Comparison of ENCODE assay signal across 7 mouse cellular contexts in the genomic region with DNA sequence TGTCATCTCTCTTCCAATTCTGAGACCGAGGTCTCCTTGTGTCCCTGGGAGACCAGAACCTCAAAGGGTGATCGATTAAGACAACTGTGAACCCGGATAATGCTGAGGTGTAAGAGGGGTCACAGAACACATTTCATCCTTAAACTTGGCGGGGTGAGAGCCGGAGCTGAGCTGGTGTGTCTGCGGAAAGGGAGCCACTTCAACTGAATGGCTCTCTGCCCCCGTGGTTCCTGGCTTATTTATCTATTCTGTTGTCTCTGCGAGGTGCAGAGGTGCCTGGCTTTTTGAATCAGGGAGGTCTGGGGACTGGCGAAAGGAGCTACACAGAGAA. TPM values are rescaled to one million over a fixed set of nuclear protein-coding genes. Genes with fewer than 3 reads are reported as not detected.
A peak's percentile ranks its signal among the peaks of the same experiment; 100 is the strongest.
DNase-seq lines count a peak whose midpoint lies in the region; ATAC-seq lines count a peak whose summit lies in the region.

No protein-coding gene starts in this region.

- H3K27ac ChIP-seq in lung, embryonic 16.5 days (ENCODE audit: low read length), result peak overlapping the region; percentile 98
- H3K27ac ChIP-seq in embryonic facial prominence, embryonic 15.5 days (replicated peaks), result peak overlapping the region; percentile 90
- H3K27ac ChIP-seq in intestine, embryonic 14.5 days (ENCODE audit: low read depth), result peak overlapping the region; percentile 78; the same call in 1 of the 2 replicates
- peak overlapping the region; percentile 30; the same call in 1 of the 2 replicates for H3K27ac ChIP-seq in midbrain, embryonic 13.5 days

- peaks cover 21% of the 10 kb centered on the region for H3K4me1 ChIP-seq in lung, embryonic 16.5 days (replicated peaks; ENCODE audit: control insufficient read depth, insufficient read depth, low read length)
- peaks cover 9% of the 10 kb centered on the region for H3K4me1 ChIP-seq in embryonic facial prominence, embryonic 15.5 days
- H3K4me1 ChIP-seq in intestine, embryonic 14.5 days (replicated peaks; ENCODE audit: control insufficient read depth, insufficient read depth, low read length), result no peaks in the 10 kb centered on the region; the same call in 1 of the 2 replicates
- peaks cover 17% of the 10 kb centered on the region for H3K4me1 ChIP-seq in midbrain, embryonic 13.5 days (replicated peaks)

- H3K4me3 ChIP-seq in lung, embryonic 16.5 days (ENCODE audit: low read length), result peak overlapping the region; percentile 80
- peak overlapping the region; percentile 73 for H3K4me3 ChIP-seq in embryonic facial prominence, embryonic 15.5 days (replicated peaks)
- H3K4me3 ChIP-seq in intestine, embryonic 14.5 days (ENCODE audit: low read depth, low read length), result peak overlapping the region; percentile 63
- H3K4me3 ChIP-seq in midbrain, embryonic 13.5 days (replicated peaks), result peak overlapping the region; percentile 48

- no peaks in the 10 kb centered on the region for H3K27me3 ChIP-seq in lung, embryonic 16.5 days (ENCODE audit: control insufficient read depth, insufficient read depth, low read depth, low read length)
- no peaks in the 10 kb centered on the region for H3K27me3 ChIP-seq in embryonic facial prominence, embryonic 15.5 days
- H3K27me3 ChIP-seq in intestine, embryonic 14.5 days (replicated peaks; ENCODE audit: control insufficient read depth, insufficient read depth, low read length), result no peaks in the 10 kb centered on the region
- H3K27me3 ChIP-seq in midbrain, embryonic 13.5 days, result no peaks in the 10 kb centered on the region

- under 1% methylated on average over 9 of the region's 9 CpGs for WGBS in lung, embryonic 16.5 days
- WGBS in embryonic facial prominence, embryonic 15.5 days, result 1% methylated on average over 9 of the region's 9 CpGs
- 2% methylated on average over 9 of the region's 9 CpGs for WGBS in intestine, embryonic 14.5 days
- WGBS in midbrain, embryonic 13.5 days, result 2% methylated on average over 9 of the region's 9 CpGs

- H3K9ac ChIP-seq in lung, embryonic 16.5 days (ENCODE audit: low read length), result peak overlapping the region; percentile 87
- peak overlapping the region; percentile 64; the same call in 1 of the 2 replicates for H3K9ac ChIP-seq in embryonic facial prominence, embryonic 15.5 days
- peak overlapping the region; percentile 63 for H3K9ac ChIP-seq in intestine, embryonic 14.5 days (ENCODE audit: low read length)
- H3K9ac ChIP-seq in midbrain, embryonic 13.5 days (replicated peaks), result peak overlapping the region; percentile 65

- peak; percentile 10; the same call in 1 of the 2 replicates for ATAC-seq in lung, embryonic 16.5 days (ENCODE audit: low read depth)
- ATAC-seq in embryonic facial prominence, embryonic 15.5 days (ENCODE audit: insufficient number of reproducible peaks, low FRiP score, low TSS enrichment, low read depth), result no peak
- 0 out of 2 replicates have a peak, but pooled peaks have one; percentile 13 for ATAC-seq in intestine, embryonic 14.5 days (replicated peaks; ENCODE audit: low FRiP score, low TSS enrichment, low read depth)
- ATAC-seq in midbrain, embryonic 13.5 days, result peak; percentile 43

- H3K4me2 ChIP-seq in lung, embryonic 16.5 days (ENCODE audit: low read depth, low read length), result peak overlapping the region; percentile 93
- H3K4me2 ChIP-seq in embryonic facial prominence, embryonic 15.5 days (replicated peaks), result peak overlapping the region; percentile 96
- H3K4me2 ChIP-seq in intestine, embryonic 14.5 days (ENCODE audit: low read length), result peak overlapping the region; percentile 94
- peak overlapping the region; percentile 78 for H3K4me2 ChIP-seq in midbrain, embryonic 13.5 days (replicated peaks)

- no peak for DNase-seq in lung, postnatal 4 days
- no peak for DNase-seq in intestine, embryonic 14.5 days (ENCODE audit: low spot score)
- DNase-seq in natural killer cell, adult 2 months (ENCODE audit: low spot score in 2 of 2), result no peak
- no peak for DNase-seq in urinary bladder, postnatal 4 days (ENCODE audit: low spot score in 2 of 2)

- no peaks in the 10 kb centered on the region for H3K36me3 ChIP-seq in lung, embryonic 16.5 days (ENCODE audit: control insufficient read depth, insufficient read depth, low read length)
- no peaks in the 10 kb centered on the region for H3K36me3 ChIP-seq in embryonic facial prominence, embryonic 15.5 days
- H3K36me3 ChIP-seq in intestine, embryonic 14.5 days (ENCODE audit: control insufficient read depth, insufficient read depth, low read length), result no peaks in the 10 kb centered on the region
- no peaks in the 10 kb centered on the region for H3K36me3 ChIP-seq in midbrain, embryonic 13.5 days

- H3K9me3 ChIP-seq in lung, embryonic 16.5 days (ENCODE audit: control insufficient read depth, low read length), result no peaks in the 10 kb centered on the region
- H3K9me3 ChIP-seq in embryonic facial prominence, embryonic 15.5 days (replicated peaks), result no peaks in the 10 kb centered on the region
- 0 out of 2 replicates have a peak, but pooled peaks cover 3% of the 10 kb centered on the region for H3K9me3 ChIP-seq in intestine, embryonic 14.5 days (ENCODE audit: control insufficient read depth, low read length)
- no peaks in the 10 kb centered on the region for H3K9me3 ChIP-seq in midbrain, embryonic 13.5 days

RNA-seq across cellular contexts. Expression of a gene that starts 1.5 kb away (rescaled TPM):
- polyA plus RNA-seq in lung, embryonic 16.5 days (2015; fragmentation: Nextera tagmentation; extraction: Ambion mirVana), result 86.3 and 103 TPM in 2 replicates
- 41.0 and 45.0 TPM in 2 replicates for polyA plus RNA-seq in embryonic facial prominence, embryonic 15.5 days (2015; fragmentation: Nextera tagmentation; extraction: Ambion mirVana)
- polyA plus RNA-seq in intestine, embryonic 14.5 days (2014; fragmentation: Nextera tagmentation; extraction: Ambion mirVana), result 86.5 and 93.2 TPM in 2 replicates
- 9.9 TPM in 2 replicates for polyA plus RNA-seq in midbrain, embryonic 13.5 days (2015; fragmentation: Nextera tagmentation; extraction: Ambion mirVana)

RNA-seq across cellular contexts. Expression of a gene that starts 12.2 kb away (rescaled TPM):
- polyA plus RNA-seq in lung, embryonic 16.5 days (2015; fragmentation: Nextera tagmentation; extraction: Ambion mirVana), result 0.09 and 0.10 TPM in 2 replicates
- polyA plus RNA-seq in embryonic facial prominence, embryonic 15.5 days (2015; fragmentation: Nextera tagmentation; extraction: Ambion mirVana), result 0.11 and 0.21 TPM in 2 replicates
- not detected in 2 replicates for polyA plus RNA-seq in intestine, embryonic 14.5 days (2014; fragmentation: Nextera tagmentation; extraction: Ambion mirVana)
- 0.07 TPM in 1 of 2 replicates, not detected in the other for polyA plus RNA-seq in midbrain, embryonic 13.5 days (2015; fragmentation: Nextera tagmentation; extraction: Ambion mirVana)

Comparison
In these comparisons a context has a peak if more than half of its experiments do, and no peak if none do; other contexts are left out.
1. H3K27ac ChIP-seq: peak in every context shown above with its lines; median percentile 98 in lung, embryonic 16.5 days; 90 in embryonic facial prominence, embryonic 15.5 days; 78 in intestine, embryonic 14.5 days; 30 in midbrain, embryonic 13.5 days.